Mouse (Mus musculus) B cell, adult 67 days (primary cell): ENCODE data around the gene Sfxn4. TPM values are rescaled to one million over a fixed set of nuclear protein-coding genes. Genes with fewer than 3 reads are reported as not detected.

Experiments used
- total RNA-seq, 2 experiments: library from RNA; stranded (reverse); gene quantifications; 4 replicates each; pipeline ENCODE4 v1.2.4; 2023

Gene Sfxn4
- 1 to 10 TPM; 5.6 to 8.4 TPM for total RNA-seq

GRCm38 (mm10) chr19:60860868-60861700, at the start of gene Sfxn4:
Gene Sfxn4 (minus strand): TSS chr19:60861479.

GRCm38 (mm10) chr19:60889714-60890315, 28.5 kb upstream of the Sfxn4 start, which contains the start of gene Grk5:
Gene Grk5 (plus strand): TSS chr19:60889749.

DNA sequence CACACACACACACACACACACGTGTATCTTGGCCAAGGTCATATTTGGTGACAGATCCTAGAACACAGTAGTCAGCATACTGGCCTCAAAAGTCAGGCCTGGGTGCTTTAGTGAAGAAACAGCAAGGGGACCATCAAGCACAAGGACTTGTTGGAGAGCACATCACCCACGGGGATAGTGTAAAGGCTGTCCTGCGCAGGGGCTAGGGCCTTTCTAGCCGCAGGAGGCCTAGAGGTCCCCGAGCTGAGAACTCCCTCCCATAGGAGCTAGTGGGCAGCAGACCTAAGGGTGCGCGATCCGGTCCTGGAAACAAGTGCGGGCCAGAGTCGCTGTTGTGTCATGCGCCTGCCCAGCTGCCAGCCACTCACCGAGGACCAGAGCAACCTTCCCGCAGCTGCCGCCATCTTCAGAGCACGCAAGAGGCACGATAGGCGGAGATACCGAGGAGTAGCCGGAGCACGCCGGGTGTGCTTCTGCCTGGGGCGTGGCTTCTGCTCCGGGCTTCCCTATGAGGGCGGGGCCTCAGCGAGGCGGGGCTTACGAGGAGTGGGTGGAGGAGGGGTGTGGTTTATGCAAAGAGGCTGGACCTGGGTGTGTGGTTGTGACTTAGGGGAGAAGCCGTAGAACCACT, 12.9 kb upstream of the Sfxn4 start, which contains the start of gene Prdx3:
Prdx3 (minus strand) TSS at position 493 of the 631 bp plus-strand sequence.

GRCm38 (mm10) chr19:60811098-60812035, 49.9 kb downstream of the Sfxn4 start, which contains the start of gene Fam45a:
Gene Fam45a (plus strand): TSS chr19:60811585.

GRCm38 (mm10) chr19:60790551-60791161, 70.6 kb downstream of the Sfxn4 start, which contains the start of gene Eif3a:
Gene Eif3a (minus strand): TSS chr19:60790658.

Other genes starting within 250 kb of the Sfxn4 start
- gene Nanos1, start 105.5 kb downstream of the Sfxn4 start, total RNA-seq, result 1 to 10 TPM; 3.0 to 3.5 TPM
- gene Eif3a, start 70.8 kb downstream of the Sfxn4 start, total RNA-seq, result 100 to 1,000 TPM; 231 to 234 TPM
- gene Fam45a, start 49.9 kb downstream of the Sfxn4 start, total RNA-seq, result 10 to 100 TPM; 21.7 to 34.0 TPM
- 10 to 100 TPM; 55.5 to 57.3 TPM for gene Prdx3, start 13.1 kb upstream of the Sfxn4 start, total RNA-seq
- gene Grk5, start 28.3 kb upstream of the Sfxn4 start, total RNA-seq, result 1 to 10 TPM; 6.3 to 9.1 TPM